Comparison of ENCODE assay signal across 33 mouse cellular contexts in genomic region chr11:42306095-42306494, GRCm38 (mm10). TPM values are rescaled to one million over a fixed set of nuclear protein-coding genes. Genes with fewer than 3 reads are reported as not detected.
DNase-seq lines count a peak whose midpoint lies in the region; TF ChIP-seq lines count a peak whose summit lies in the region.
"Had no signal": no experiment of that assay in that cellular context is flagged by ENCODE, and none has a peak within 500 bp of the region (broad histone marks: within the 10 kb centered on the region; RNA-seq: fewer than 3 reads in every experiment).

No protein-coding gene starts in this region.

- no peak for TF ChIP-seq POLR2A in cerebellum, adult 2 months (IDR thresholded peaks at IDR 0.05; ENCODE audit: borderline replicate concordance, insufficient read depth, low read length)

- H3K4me1 ChIP-seq in cerebellum, adult 2 months (ENCODE audit: control insufficient read depth, insufficient read depth, low read length): peaks cover 13% of the 10 kb centered on the region; the same call in 1 of the 2 replicates
- H3K4me1 ChIP-seq: embryonic facial prominence, embryonic 12.5 days; embryonic facial prominence, embryonic 15.5 days; heart, embryonic 13.5 days; hindbrain, embryonic 15.5 days had no signal

- H3K27me3 ChIP-seq in cerebellum, adult 2 months (ENCODE audit: control insufficient read depth, insufficient read depth, low read length): no peaks in the 10 kb centered on the region
- H3K27me3 ChIP-seq: embryonic facial prominence, embryonic 12.5 days; embryonic facial prominence, embryonic 15.5 days; heart, embryonic 13.5 days; hindbrain, embryonic 15.5 days had no signal

- H3K4me3 ChIP-seq in cerebellum, adult 2 months (replicated peaks; ENCODE audit: insufficient read depth, low read depth, low read length): no peak overlapping the region
- H3K4me3 ChIP-seq: embryonic facial prominence, embryonic 12.5 days; embryonic facial prominence, embryonic 15.5 days; gastrocnemius, adult 2 months; heart, embryonic 13.5 days; hindbrain, embryonic 15.5 days had no signal

- H3K27ac ChIP-seq in cerebellum, adult 2 months (ENCODE audit: insufficient read depth, low read length): no peak overlapping the region
- H3K27ac ChIP-seq: embryonic facial prominence, embryonic 12.5 days; embryonic facial prominence, embryonic 15.5 days; gastrocnemius, adult 2 months; heart, embryonic 13.5 days; hindbrain, embryonic 15.5 days had no signal

- peak; percentile 77 for DNase-seq in brain, adult 2 months (ENCODE audit: low read depth, low spot score)
- DNase-seq in cerebellum, adult 2 months: peak; percentile 32 to 66
- peak; percentile 57 for DNase-seq in cerebellum, adult 9-11 months
- peak; percentile 19 to 38 for DNase-seq in cerebellum, postnatal 36 days
- no peak for DNase-seq in left cerebral cortex, adult 8-10 months (ENCODE audit: low spot score in 2 of 2)
- no peak for DNase-seq in right cerebral cortex, postnatal 4 days
- DNase-seq: adrenal gland, adult 2 months; adrenal gland, postnatal 14 days; forebrain, postnatal 0 days; gastrocnemius, adult 2 months; gastrocnemius, postnatal 25 days; heart, adult 18-20 months; heart, postnatal 14 days; heart, postnatal 4 days; kidney, adult 2 months had no signal

- TF ChIP-seq CTCF in cerebellum, adult 2 months (IDR thresholded peaks at IDR 0.05; ENCODE audit: borderline replicate concordance, insufficient read depth, low read depth, low read length): no peak

- WGBS in cerebellum, adult 2 months: 78% methylated on average over 1 of the region's 1 CpGs

RNA-seq across cellular contexts. Expression of gene Gabra6, which starts 14.8 kb away (rescaled TPM):
- 425 and 513 TPM in 2 replicates for polyA plus RNA-seq in cerebellum, adult 2 months (2012; rRNA removed)
- under 1 TPM in 1 of 4 experiments, not detected in 3; 0.38 TPM for total RNA-seq in left cerebral cortex, adult 8-10 months (2022)
- total RNA-seq: adrenal gland, adult 2 months; adrenal gland, postnatal 14 days; adrenal gland, postnatal 4 days; common myeloid progenitor, adult 5-6 weeks; forebrain, postnatal 0 days; gastrocnemius, adult 2 months; gastrocnemius, postnatal 25 days; heart, adult 18-20 months; heart, postnatal 14 days; heart, postnatal 4 days; MEL had no signal
- polyA plus RNA-seq: adrenal gland, adult 2 months; brain, embryonic 14.5 days; C2C12; CD4-positive, CD25-positive, alpha-beta regulatory T cell, adult 4 months; embryonic facial prominence, embryonic 12.5 days; embryonic facial prominence, embryonic 15.5 days; forebrain, embryonic 11.5 days; forebrain, embryonic 14.5 days; frontal cortex, adult 2 months; gonadal fat pad, adult 2 months; heart, embryonic 13.5 days; heart, embryonic 16.5 days; hindbrain, embryonic 11.5 days; hindbrain, embryonic 15.5 days; intestine, embryonic 14.5 days; intestine, postnatal 0 days; kidney, adult 2 months had no signal

Comparison
In these comparisons a context has a peak if more than half of its experiments do, and no peak if none do; other contexts are left out.
1. DNase-seq: peak in brain, adult 2 months (single experiment), cerebellum, adult 2 months (2 of 2), cerebellum, adult 9-11 months (single experiment) and cerebellum, postnatal 36 days (2 of 2); none in left cerebral cortex, adult 8-10 months (0 of 2) and right cerebral cortex, postnatal 4 days (single experiment).